Mouse (Mus musculus) olfactory bulb, adult 2 months (tissue): ENCODE data around the gene Syne3.

ENCODE experiments used
- CTCF ChIP-seq: fragments of 200-500 bp; IDR thresholded peaks from 2 replicates; pipeline ENCODE4 v1.5.1; 2012; ENCODE audit warnings: low read depth, mild to moderate bottlenecking, low read length, moderate library complexity; ENCODE audit not compliant: insufficient read depth
- POLR2A ChIP-seq: fragments of 200-500 bp; IDR thresholded peaks from 2 replicates; pipeline ENCODE4 v1.6.1; 2012; ENCODE audit warnings: mild to moderate bottlenecking, low read depth, low read length, moderate library complexity; ENCODE audit not compliant: insufficient read depth

- no peak for TF ChIP-seq CTCF
- TF ChIP-seq POLR2A, result no peak
Observed at GRCm38 (mm10) chr12:104986001-104986400, 23.6 kb downstream of the Syne3 start.
